1 mouse cellular context compared by ENCODE assay signal in the genomic region with DNA sequence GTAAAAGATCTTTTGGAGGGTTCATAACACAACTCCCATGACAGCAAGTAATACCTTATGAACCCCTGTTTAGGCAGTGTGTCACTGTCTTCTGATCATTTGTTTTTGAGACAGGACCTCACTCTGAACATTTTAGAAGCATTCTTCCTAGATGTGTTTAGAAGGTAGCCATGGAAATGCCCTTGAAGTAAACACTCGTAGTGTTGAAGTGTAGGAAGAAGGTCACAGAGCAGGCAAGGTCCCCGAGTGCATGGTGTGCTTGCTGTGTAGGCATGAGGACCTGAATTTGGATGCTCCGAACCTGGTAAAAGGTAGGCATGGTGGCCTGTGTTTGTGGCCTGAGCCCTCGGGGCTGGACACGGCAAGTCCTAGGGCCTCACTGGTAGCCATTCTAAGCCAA.
TF ChIP-seq lines count a peak whose summit lies in the region.

No protein-coding gene starts in this region.

TF ChIP-seq in CH12.LX, 34 proteins besides CTCF, POLR2A, EP300 and RAD21 (continued from another document):
- TF ChIP-seq USF2 (conservative IDR thresholded peaks at IDR 0.05; ENCODE audit: low read depth, low read length): no peak
- TF ChIP-seq BHLHE40 (IDR thresholded peaks at IDR 0.05; ENCODE audit: low read depth, low read length): no peak
- TF ChIP-seq MXI1 (IDR thresholded peaks at IDR 0.05; ENCODE audit: low read depth, low read length): no peak
- no peak for TF ChIP-seq CHD1 (IDR thresholded peaks at IDR 0.05; ENCODE audit: low read depth, low read length)
TF ChIP-seq in CH12.LX: peak in this region for 0.
